ENCODE assay signal across 12 mouse cellular contexts in the genomic region with DNA sequence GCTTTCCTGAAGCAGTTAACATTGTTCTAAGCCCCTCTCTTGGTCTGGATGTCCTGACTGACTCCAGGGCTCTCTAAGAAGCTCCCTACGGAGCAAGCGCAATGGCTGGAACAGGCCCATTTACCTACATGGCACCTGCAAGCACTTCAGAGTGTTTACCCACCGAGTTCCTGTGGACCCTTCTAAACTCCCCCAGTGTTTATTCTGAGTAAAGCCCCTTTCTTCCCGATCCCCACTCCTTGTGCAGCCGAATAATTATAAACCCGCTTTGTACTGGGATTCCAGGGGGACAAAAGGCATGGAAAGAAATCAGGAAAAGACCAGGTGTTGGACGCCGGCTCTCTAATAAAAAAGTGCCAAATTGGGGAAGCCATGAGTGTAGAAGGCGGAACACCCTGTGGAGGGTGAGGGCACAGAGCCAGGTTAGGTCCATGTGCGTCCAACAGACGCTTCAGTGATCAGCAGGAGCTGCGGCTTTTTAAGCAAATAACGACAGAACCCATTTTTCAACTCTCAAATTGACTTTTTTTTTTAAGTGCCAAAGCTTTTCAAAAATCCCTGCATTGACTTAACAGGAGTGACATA.
DNase-seq lines count a peak whose midpoint lies in the region; ATAC-seq and TF ChIP-seq lines count a peak whose summit lies in the region.
"Had no signal": no experiment of that assay in that cellular context is flagged by ENCODE, and none has a peak within 500 bp of the region (broad histone marks: within the 10 kb centered on the region; RNA-seq: fewer than 3 reads in every experiment).

No protein-coding gene starts in this region.

- TF ChIP-seq CTCF in hindbrain, postnatal 0 days (IDR thresholded peaks at IDR 0.05; ENCODE audit: low read depth) = no peak

- no peak; the same call in 1 of the 2 replicates for ATAC-seq in hindbrain, embryonic 13.5 days (ENCODE audit: low FRiP score)
- peak; percentile 74; the same call in 1 of the 2 replicates for ATAC-seq in neural tube, embryonic 13.5 days (ENCODE audit: low read depth)
- ATAC-seq in hindbrain, postnatal 0 days = 0 out of 2 replicates have a peak, but pooled peaks have one; percentile 60
- peak; percentile 65; the same call in 1 of the 2 replicates for ATAC-seq in neural tube, embryonic 15.5 days (ENCODE audit: low FRiP score)

- no peak for DNase-seq in hindbrain, embryonic 10.5 days (ENCODE audit: low spot score)
- no peak for DNase-seq in neural tube, embryonic 10.5 days (ENCODE audit: extremely low spot score, low spot score)
- peak; percentile 63 for DNase-seq in hindbrain, postnatal 0 days (ENCODE audit: low spot score)
- DNase-seq in thymus, postnatal 0 days (ENCODE audit: low spot score) = no peak
- DNase-seq in frontal cortex, adult 2 months (ENCODE audit: extremely low spot score in 1 of 2, low spot score in 1 of 2) = no peak
- DNase-seq: gastrocnemius, postnatal 10 days; kidney, adult 18-20 months; thymus, adult 2 months had no signal

- peak overlapping the region; percentile 67 for H3K27ac ChIP-seq in hindbrain, embryonic 13.5 days
- no peak overlapping the region for H3K27ac ChIP-seq in hindbrain, embryonic 10.5 days
- peak overlapping the region; percentile 57 for H3K27ac ChIP-seq in neural tube, embryonic 13.5 days (replicated peaks)
- peak overlapping the region; percentile 54; the same call in 1 of the 2 replicates for H3K27ac ChIP-seq in hindbrain, postnatal 0 days
- no peak overlapping the region for H3K27ac ChIP-seq in neural tube, embryonic 15.5 days (replicated peaks)
- H3K27ac ChIP-seq: liver, embryonic 15.5 days had no signal

- 55% methylated on average over 13 of the region's 13 CpGs for WGBS in hindbrain, embryonic 13.5 days
- 86% methylated on average over 13 of the region's 13 CpGs for WGBS in hindbrain, embryonic 10.5 days
- WGBS in neural tube, embryonic 13.5 days = 50% methylated on average over 13 of the region's 13 CpGs
- 28% methylated on average over 13 of the region's 13 CpGs for WGBS in hindbrain, postnatal 0 days
- 52% methylated on average over 13 of the region's 13 CpGs for WGBS in neural tube, embryonic 15.5 days

- no peak overlapping the region for H3K4me2 ChIP-seq in hindbrain, embryonic 13.5 days
- H3K4me2 ChIP-seq in neural tube, embryonic 13.5 days = no peak overlapping the region
- H3K4me2 ChIP-seq in hindbrain, postnatal 0 days (ENCODE audit: low read depth, low read length) = no peak overlapping the region; the same call in 1 of the 2 replicates
- no peak overlapping the region for H3K4me2 ChIP-seq in neural tube, embryonic 15.5 days
- H3K4me2 ChIP-seq: liver, embryonic 15.5 days had no signal

- H3K27me3 ChIP-seq in hindbrain, embryonic 13.5 days = no peaks in the 10 kb centered on the region
- no peaks in the 10 kb centered on the region for H3K27me3 ChIP-seq in hindbrain, embryonic 10.5 days (ENCODE audit: insufficient read depth, poor library complexity, severe bottlenecking)
- no peaks in the 10 kb centered on the region for H3K27me3 ChIP-seq in neural tube, embryonic 13.5 days
- H3K27me3 ChIP-seq in hindbrain, postnatal 0 days (ENCODE audit: insufficient read depth, low read length) = no peaks in the 10 kb centered on the region
- no peaks in the 10 kb centered on the region for H3K27me3 ChIP-seq in neural tube, embryonic 15.5 days (replicated peaks)
- H3K27me3 ChIP-seq: liver, embryonic 15.5 days had no signal

- no peak overlapping the region for H3K4me3 ChIP-seq in hindbrain, embryonic 13.5 days
- no peak overlapping the region for H3K4me3 ChIP-seq in hindbrain, embryonic 10.5 days
- H3K4me3 ChIP-seq in neural tube, embryonic 13.5 days = no peak overlapping the region
- no peak overlapping the region for H3K4me3 ChIP-seq in hindbrain, postnatal 0 days (ENCODE audit: low read length)
- no peak overlapping the region for H3K4me3 ChIP-seq in neural tube, embryonic 15.5 days (replicated peaks)
- H3K4me3 ChIP-seq: liver, embryonic 15.5 days had no signal

- H3K9me3 ChIP-seq in hindbrain, embryonic 13.5 days = no peaks in the 10 kb centered on the region
- no peaks in the 10 kb centered on the region for H3K9me3 ChIP-seq in hindbrain, embryonic 10.5 days
- no peaks in the 10 kb centered on the region for H3K9me3 ChIP-seq in neural tube, embryonic 13.5 days
- H3K9me3 ChIP-seq in hindbrain, postnatal 0 days (ENCODE audit: low read length) = no peaks in the 10 kb centered on the region
- no peaks in the 10 kb centered on the region for H3K9me3 ChIP-seq in neural tube, embryonic 15.5 days (replicated peaks)
- H3K9me3 ChIP-seq: liver, embryonic 15.5 days had no signal

- peaks cover 42% of the 10 kb centered on the region for H3K36me3 ChIP-seq in hindbrain, embryonic 13.5 days
- H3K36me3 ChIP-seq in hindbrain, embryonic 10.5 days = peaks cover 27% of the 10 kb centered on the region; the same call in 1 of the 2 replicates
- H3K36me3 ChIP-seq in neural tube, embryonic 13.5 days = peaks cover 31% of the 10 kb centered on the region
- H3K36me3 ChIP-seq in hindbrain, postnatal 0 days (ENCODE audit: insufficient read depth, low read length) = peaks cover 7% of the 10 kb centered on the region
- peaks cover 17% of the 10 kb centered on the region for H3K36me3 ChIP-seq in neural tube, embryonic 15.5 days
- H3K36me3 ChIP-seq: liver, embryonic 15.5 days had no signal

- no peak overlapping the region for H3K9ac ChIP-seq in hindbrain, embryonic 13.5 days
- no peak overlapping the region for H3K9ac ChIP-seq in neural tube, embryonic 13.5 days
- no peak overlapping the region for H3K9ac ChIP-seq in hindbrain, postnatal 0 days (replicated peaks; ENCODE audit: low read length)
- H3K9ac ChIP-seq in neural tube, embryonic 15.5 days (replicated peaks) = no peak overlapping the region
- H3K9ac ChIP-seq: liver, embryonic 15.5 days had no signal

- peaks cover 27% of the 10 kb centered on the region for H3K4me1 ChIP-seq in hindbrain, embryonic 13.5 days (replicated peaks)
- H3K4me1 ChIP-seq in hindbrain, embryonic 10.5 days (replicated peaks) = peaks cover 10% of the 10 kb centered on the region; the same call in 1 of the 2 replicates
- peaks cover 39% of the 10 kb centered on the region for H3K4me1 ChIP-seq in neural tube, embryonic 13.5 days (replicated peaks)
- H3K4me1 ChIP-seq in hindbrain, postnatal 0 days (ENCODE audit: insufficient read depth, low read length) = peaks cover 19% of the 10 kb centered on the region
- peaks cover 24% of the 10 kb centered on the region for H3K4me1 ChIP-seq in neural tube, embryonic 15.5 days
- H3K4me1 ChIP-seq: liver, embryonic 15.5 days had no signal

Comparison
In these comparisons a context has a peak if more than half of its experiments do, and no peak if none do; other contexts are left out.
1. H3K27ac ChIP-seq: peak in hindbrain, embryonic 13.5 days (single experiment), neural tube, embryonic 13.5 days (single experiment) and hindbrain, postnatal 0 days (single experiment); none in hindbrain, embryonic 10.5 days (single experiment) and neural tube, embryonic 15.5 days (single experiment).